Mouse (Mus musculus) Patski (cell line): ENCODE results near the gene Txn2. TPM values are rescaled to one million over a fixed set of nuclear protein-coding genes. Genes with fewer than 3 reads are reported as not detected.
"Not testable (repeated sequence)": the region's sequence is repeated elsewhere in the genome, so short reads cannot be mapped to it uniquely, and the experiment has no call there.

ENCODE experiments used
- ATAC-seq: fragments of 100-300 bp; one replicate; pipeline ENCODE4 v1.8.0; 2021
- CTCF ChIA-PET: fragments of 350-600 bp; sonication (Branson Sonifier 250); formaldehyde crosslinking; loops from one replicate; lab custom pipeline; 2022; ENCODE audit warnings: inconsistent platforms; lab: Charles Lee
- POLR2A ChIA-PET: fragments of 350-600 bp; sonication (Branson Sonifier 250); formaldehyde crosslinking; loops from one replicate; lab custom pipeline; 2022; ENCODE audit warnings: antibody characterized with exemption, inconsistent platforms; lab: Charles Lee
- DNase-seq: peaks from one replicate; pipeline ENCODE4 v3.0.0-alpha.2; 2011; ENCODE audit warnings: low read depth, low spot score
- H3K27me3 ChIP-seq: fragments of 371-371 bp; one replicate; pipeline ENCODE4 v1.5.1; 2021
- CTCF ChIP-seq: fragments of 100-300 bp; IDR thresholded peaks from one replicate; pipeline ENCODE4 v1.5.1; 2021
- in situ Hi-C: fragments of 300-500 bp; cut with MboI; formaldehyde crosslinking; loops from 3 replicates; pipeline ENCODE4 v1.11.1; 2018; ENCODE audit warnings: low pct_unique_long_range_greater_than_20kb, mixed read lengths
- polyA plus RNA-seq: library from polyadenylated mRNA; unstranded; gene quantifications from one replicate; pipeline ENCODE4 v1.2.3, GENCODE M21; 2021

Txn2 gene
- polyA plus RNA-seq, 1 experiment from 2014 or later = 181 TPM

- DNase-seq (no peak), ATAC-seq (no peak)
- no peak for TF ChIP-seq CTCF
- POLR2A ChIA-PET = interaction anchor here (1.0 kb wide), 1 partner anchor 15 kb away, joined by 6 read pairs; no protein-coding TSS in a partner anchor
- in situ Hi-C loops = no loop called here
- H3K27me3 ChIP-seq = no peaks in the 10 kb centered on the region
- CTCF ChIA-PET = no interaction called here
Observed at GRCm38 (mm10) chr15:77874807-77875206, 54.0 kb downstream of the Txn2 start.

DNA sequence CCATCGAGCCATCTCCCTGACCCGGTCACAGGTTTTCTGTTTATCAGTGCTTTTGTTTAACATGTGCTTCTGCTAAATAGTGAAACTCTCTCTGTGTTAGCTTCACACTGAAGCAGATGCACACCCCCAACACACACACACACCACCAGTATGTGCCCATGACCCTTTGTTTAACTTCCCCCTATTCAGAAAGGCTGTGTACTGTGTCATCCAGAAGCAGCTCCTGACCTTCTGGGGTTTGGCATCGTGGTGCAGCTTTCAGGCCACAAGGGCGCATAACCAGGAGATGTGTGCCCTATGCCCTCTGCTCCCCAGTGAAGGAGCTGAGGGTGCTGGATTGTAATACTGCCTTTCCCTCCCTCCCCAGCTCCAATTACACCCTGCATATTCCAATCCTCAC is 54.5 kb downstream of the Txn2 start:
- TF ChIP-seq CTCF = no peak
- DNase-seq (no peak), ATAC-seq (no peak)
- ChIA-PET CTCF (interaction anchor here (2.1 kb wide), 1 partner anchor 12 kb away, joined by 4 read pairs; no protein-coding TSS in a partner anchor), POLR2A (interaction anchor here (1.0 kb wide), 1 partner anchor 16 kb away, joined by 6 read pairs; no protein-coding TSS in a partner anchor)
- in situ Hi-C loops = no loop called here
- H3K27me3 ChIP-seq = no peaks in the 10 kb centered on the region

- no peak for TF ChIP-seq CTCF
Observed at GRCm38 (mm10) chr15:77873564-77873963, 55.2 kb downstream of the Txn2 start.

DNA sequence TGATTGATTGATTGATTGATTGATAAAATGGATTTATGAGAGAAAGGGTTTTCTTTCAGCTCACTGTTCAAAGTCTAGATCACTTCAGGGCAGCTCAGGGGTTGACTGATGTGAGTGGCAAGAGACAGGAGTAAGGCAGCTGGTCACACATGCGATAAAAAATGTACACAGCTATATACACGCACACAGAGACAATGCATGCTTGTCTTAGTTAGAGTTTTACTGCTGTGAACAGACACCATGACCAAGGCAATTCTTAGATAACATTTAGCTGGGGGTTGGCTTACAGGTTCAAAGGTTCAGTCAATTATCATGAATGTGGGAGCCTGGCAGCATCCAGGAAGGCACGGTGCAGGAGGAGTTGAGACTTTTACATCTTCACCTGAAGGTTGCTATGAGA is 55.8 kb downstream of the Txn2 start:
- no peak for ATAC-seq
- no peaks in the 10 kb centered on the region for H3K27me3 ChIP-seq
- DNase-seq = no peak
- no peak for TF ChIP-seq CTCF
- in situ Hi-C loops = no loop called here
- ChIA-PET CTCF (interaction anchor here (2.1 kb wide), 1 partner anchor 10 kb away, joined by 4 read pairs; no protein-coding TSS in a partner anchor), POLR2A (no interaction called here)

More at GRCm38 (mm10) chr15:77873564-77873963, 55.2 kb downstream of the Txn2 start:
- CTCF ChIA-PET = interaction anchor here (2.1 kb wide), 1 partner anchor 11 kb away, joined by 4 read pairs; no protein-coding TSS in a partner anchor
- in situ Hi-C loops = no loop called here
- no peaks in the 10 kb centered on the region for H3K27me3 ChIP-seq
- no peak for ATAC-seq
- DNase-seq = no peak
- POLR2A ChIA-PET = no interaction called here

DNA sequence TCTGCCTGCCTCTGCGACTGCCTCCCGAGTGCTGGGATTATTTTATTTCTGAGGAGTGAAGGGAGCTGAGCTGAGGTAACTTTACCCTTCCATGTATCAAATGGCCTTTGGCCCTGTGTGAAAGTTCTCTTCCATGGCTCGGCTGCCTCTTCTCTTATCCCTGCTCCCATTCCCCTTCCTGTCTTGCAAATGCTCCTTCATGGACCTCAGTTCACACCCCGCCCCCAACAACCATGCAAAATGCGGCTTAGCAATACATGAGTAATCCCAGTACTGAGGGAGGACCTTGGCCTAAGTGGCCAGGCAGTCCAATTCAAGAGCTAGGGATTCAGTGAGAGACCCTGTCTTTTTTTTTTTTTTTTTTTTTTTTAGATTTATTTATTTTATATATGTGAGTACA is 60.5 kb downstream of the Txn2 start:
- ATAC-seq (no peak), DNase-seq (no peak)
- CTCF ChIA-PET = no interaction called here
- in situ Hi-C loops = no loop called here
- no peaks in the 10 kb centered on the region for H3K27me3 ChIP-seq
- TF ChIP-seq CTCF = no peak
- POLR2A ChIA-PET = no interaction called here

GRCm38 (mm10) chr15:77867231-77867968 is 61.4 kb downstream of the Txn2 start:
- DNase-seq, ATAC-seq, POLR2A ChIA-PET, H3K27me3 ChIP-seq, in situ Hi-C loops: not testable (repeated sequence)
- CTCF ChIA-PET = interaction anchor here (0.9 kb wide), 1 partner anchor 9 kb away, joined by 4 read pairs; no protein-coding TSS in a partner anchor

- no peaks in the 10 kb centered on the region for H3K27me3 ChIP-seq
- DNase-seq = no peak
- no peak for ATAC-seq
- POLR2A ChIA-PET = interaction anchor here (1.0 kb wide), 1 partner anchor 15 kb away, joined by 4 read pairs; no protein-coding TSS in a partner anchor
- CTCF ChIA-PET = interaction anchor here (0.9 to 1.4 kb wide), 3 partner anchors 9 to 24 kb away, joined by 3 to 4 read pairs (median 4); no protein-coding TSS in a partner anchor
- no peak for TF ChIP-seq CTCF
- in situ Hi-C loops = no loop called here
Observed at GRCm38 (mm10) chr15:77866583-77867220, 62.1 kb downstream of the Txn2 start.

Other genes with a start within 250 kb of the Txn2 start
- gene Apol7e, start 230.1 kb downstream of the Txn2 start, polyA plus RNA-seq = 0.04 TPM
- 0.33 TPM for gene Apol9b, start 200.0 kb downstream of the Txn2 start, polyA plus RNA-seq
- gene Apol8, start 172.0 kb downstream of the Txn2 start, polyA plus RNA-seq = 0.37 TPM
- gene Myh9, start 86.8 kb downstream of the Txn2 start, polyA plus RNA-seq = 677 TPM
- 16.1 TPM for gene Foxred2, start 27.7 kb upstream of the Txn2 start, polyA plus RNA-seq
- gene Eif3d, start 41.8 kb upstream of the Txn2 start, polyA plus RNA-seq = 231 TPM
- gene Cacng2, start 191.0 kb upstream of the Txn2 start, polyA plus RNA-seq = not detected
- gene Ift27, start 245.1 kb upstream of the Txn2 start, polyA plus RNA-seq = 32.2 TPM